Mouse (Mus musculus): ENCODE measurements around the gene Prss21. TPM values are rescaled to one million over a fixed set of nuclear protein-coding genes. Genes with fewer than 3 reads are reported as not detected.
"Not testable (repeated sequence)": the region's sequence is repeated elsewhere in the genome, so short reads cannot be mapped to it uniquely, and the experiment has no call there.

Prss21 gene
- total RNA-seq, 4 experiments from 2014 or later = not detected

GRCm38 (mm10) chr17:23857913-23858312 is 9.9 kb upstream of the Prss21 start:
- no peak for DNase-seq (ENCODE audit: low spot score in 2 of 2)

DNA sequence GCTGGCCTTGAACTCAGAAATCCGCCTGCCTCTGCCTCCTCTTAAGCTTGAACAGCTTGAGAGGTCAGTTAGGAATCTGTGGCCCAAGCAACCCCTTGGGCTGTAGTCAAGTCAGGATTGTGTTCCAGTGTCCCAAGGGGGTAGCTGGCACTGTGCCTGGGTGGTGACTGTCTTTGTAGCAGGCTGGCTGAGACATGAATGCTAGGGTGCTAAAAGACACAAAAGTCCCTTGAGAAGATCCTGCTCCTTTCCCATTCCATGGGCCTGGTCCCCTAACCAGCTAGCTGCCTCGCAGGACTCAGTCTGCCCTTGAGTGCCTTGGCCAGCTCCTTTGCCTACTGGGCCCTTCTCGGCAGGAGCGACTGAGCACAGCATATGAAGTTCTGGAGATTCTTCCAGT is 4.9 kb upstream of the Prss21 start:
- no peak for DNase-seq (ENCODE audit: low spot score in 2 of 2)

DNA sequence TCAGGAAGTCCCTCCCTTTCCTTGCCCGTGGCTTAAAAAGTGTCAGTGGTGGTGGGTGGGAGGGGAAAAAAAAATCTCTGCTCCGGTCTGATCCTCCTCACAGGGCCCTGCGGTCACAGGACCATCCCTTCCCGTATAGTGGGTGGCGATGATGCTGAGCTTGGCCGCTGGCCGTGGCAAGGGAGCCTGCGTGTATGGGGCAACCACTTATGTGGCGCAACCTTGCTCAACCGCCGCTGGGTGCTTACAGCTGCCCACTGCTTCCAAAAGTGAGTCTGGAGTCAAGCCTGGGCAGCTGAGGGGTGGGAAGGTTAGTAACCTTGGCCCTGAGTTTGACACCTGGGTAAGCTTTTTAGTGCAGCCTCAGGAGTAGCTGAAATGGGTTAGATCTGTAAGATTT is 657 bp downstream of the Prss21 start:
- DNase-seq (ENCODE audit: low spot score in 2 of 2) = no peak

DNA sequence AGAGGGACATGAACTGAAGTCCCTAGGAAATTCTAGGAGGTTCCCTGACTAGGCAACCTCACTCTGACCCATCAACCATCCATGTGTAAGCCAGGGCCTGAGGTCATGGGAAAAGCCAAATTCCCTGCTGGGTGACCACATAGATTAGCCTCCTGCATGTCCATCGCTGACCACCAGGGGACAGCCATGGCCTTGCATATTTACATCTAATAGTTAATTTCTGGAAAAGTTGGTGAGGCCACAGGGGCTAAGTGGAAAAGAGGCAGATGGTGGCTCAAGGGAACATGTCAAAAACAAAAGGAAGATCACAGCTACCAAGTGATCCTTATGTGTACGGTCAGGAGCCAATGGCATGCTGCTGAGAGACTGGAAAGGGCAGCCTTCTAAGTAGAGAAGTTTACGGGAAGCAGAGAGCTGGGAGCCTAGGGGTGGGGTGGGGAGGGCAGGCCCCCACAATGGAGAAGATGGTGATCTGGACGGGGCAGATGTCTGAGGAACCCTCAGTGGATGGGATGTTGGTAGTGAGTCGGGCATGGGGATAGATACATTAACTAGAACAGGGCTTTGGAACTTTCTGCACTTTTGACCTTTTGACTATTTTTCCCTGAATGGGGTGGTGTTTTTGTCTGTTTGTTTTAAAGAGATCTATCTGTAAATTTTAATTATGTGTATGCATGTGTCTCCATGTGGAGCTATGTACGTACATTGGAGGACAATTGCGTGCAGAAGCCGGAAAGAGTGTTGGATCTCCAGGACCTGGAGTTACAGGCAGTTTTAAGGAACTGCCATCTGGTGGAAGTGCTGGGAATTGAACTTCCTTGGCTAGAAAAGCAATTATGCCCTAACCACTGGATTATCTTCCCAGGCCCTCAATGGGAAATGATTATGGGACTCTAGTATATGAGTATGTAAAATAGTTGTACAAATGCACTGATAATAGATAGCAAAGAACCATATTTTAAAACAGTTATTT is 6.3 kb downstream of the Prss21 start:
- no peak for DNase-seq (ENCODE audit: low spot score in 2 of 2)

GRCm38 (mm10) chr17:23876741-23877140 is 8.9 kb downstream of the Prss21 start:
- DNase-seq (ENCODE audit: low spot score in 2 of 2) = peak in 1 of 2 experiments; percentile 32

- DNase-seq (ENCODE audit: low spot score in 2 of 2) = no peak
These were observed 9.3 kb downstream of the Prss21 start for GRCm38 (mm10) chr17:23877166-23877565.

DNA sequence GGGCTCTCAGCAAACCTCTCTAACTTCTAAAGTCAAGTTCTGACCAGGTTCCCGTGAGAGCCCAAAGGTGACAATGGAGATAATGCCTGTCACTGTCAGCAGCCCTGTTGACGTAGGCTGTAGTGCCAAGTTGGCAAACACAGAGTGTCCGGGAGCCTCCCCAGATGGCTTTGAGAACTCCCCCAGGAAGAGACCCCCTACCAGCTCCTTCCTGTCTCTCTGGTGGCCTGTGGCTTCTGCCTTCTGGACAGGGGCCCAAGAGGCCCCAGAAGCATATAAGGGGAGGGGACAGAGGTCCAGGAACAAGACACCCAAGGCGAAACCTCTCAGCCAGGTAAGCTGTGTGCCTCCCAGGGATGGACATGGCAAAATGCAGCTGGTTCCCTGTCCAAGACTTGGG is 12.7 kb downstream of the Prss21 start, which contains the start of the genes Dcpp1 and Dcpp2:
Dcpp1 (plus strand) TSS at position 301 of the 400 bp plus-strand sequence.
Dcpp2 (plus strand) TSS at position 305 of the 400 bp plus-strand sequence.
- DNase-seq (ENCODE audit: low spot score in 2 of 2) = not testable (repeated sequence)

- DNase-seq (ENCODE audit: low spot score in 2 of 2) = not testable (repeated sequence)
These were observed 49.3 kb downstream of the Prss21 start, which contains the start of gene Dcpp3 for GRCm38 (mm10) chr17:23917158-23917557. Gene Dcpp3 (plus strand): TSS chr17:23917458.

Small RNA genes lying within 50 kb of the gene (microRNA-seq; reads per million reads assigned to microRNA genes)
- gene Mir5125 = 0.44 to 1.7 reads per million in 2 experiments

Other genes with a start within 250 kb of the Prss21 start
- gene Mmp25, start 222.8 kb upstream of the Prss21 start, total RNA-seq (2022) = under 1 TPM in 3 of 4 experiments, not detected in 1; 0.16 to 0.20 (median 0.19) TPM
- not detected for gene Bicdl2, start 207.6 kb upstream of the Prss21 start, total RNA-seq (2022)
- 100 to 1,000 TPM; 128 to 137 (median 134) TPM for gene Hcfc1r1, start 194.5 kb upstream of the Prss21 start, total RNA-seq (2022)
- gene Thoc6, start 194.2 kb upstream of the Prss21 start, total RNA-seq (2022) = 1 to 10 TPM; 5.9 to 8.2 (median 6.9) TPM
- 1 to 10 TPM; 4.9 to 9.2 (median 7.0) TPM for gene Tnfrsf12a, start 190.6 kb upstream of the Prss21 start, total RNA-seq (2022)
- under 1 TPM in 1 of 4 experiments, not detected in 3; 0.34 TPM for gene Cldn6, start 188.8 kb upstream of the Prss21 start, total RNA-seq (2022)
- gene Cldn9, start 184.0 kb upstream of the Prss21 start, total RNA-seq (2022) = under 1 TPM in 2 of 4 experiments, not detected in 2; 0.23 to 0.63 TPM
- gene 1520401A03Rik, start 145.3 kb upstream of the Prss21 start, total RNA-seq (2022) = under 1 TPM in 3 of 4 experiments, not detected in 1; 0.11 to 0.57 (median 0.19) TPM
- gene Pkmyt1, start 141.7 kb upstream of the Prss21 start, total RNA-seq (2022) = 1 to 10 TPM; 4.6 to 6.4 (median 5.5) TPM
- gene Paqr4, start 127.2 kb upstream of the Prss21 start, total RNA-seq (2022) = 10 to 100 TPM; 60.6 to 69.2 (median 62.3) TPM
- gene Kremen2, start 122.2 kb upstream of the Prss21 start, total RNA-seq (2022) = 1 to 10 TPM in 2 of 4 experiments, under 1 TPM in 2; 0.78 to 1.4 (median 1.0) TPM
- 100 to 1,000 TPM; 423 to 484 (median 468) TPM for gene Flywch1, start 96.5 kb upstream of the Prss21 start, total RNA-seq (2022)
- gene Flywch2, start 82.0 kb upstream of the Prss21 start, total RNA-seq (2022) = 10 to 100 TPM; 12.2 to 21.3 (median 17.7) TPM
- 100 to 1,000 TPM; 535 to 585 (median 566) TPM for gene Srrm2, start 77.5 kb upstream of the Prss21 start, total RNA-seq (2022)
- 100 to 1,000 TPM; 314 to 398 (median 353) TPM for gene Elob, start 38.9 kb upstream of the Prss21 start, total RNA-seq (2022)
- under 1 TPM in 1 of 4 experiments, not detected in 3; 0.30 TPM for gene Prss33, start 32.0 kb upstream of the Prss21 start, total RNA-seq (2022)
- under 1 TPM in 3 of 4 experiments, not detected in 1; 0.39 to 0.87 (median 0.66) TPM for gene Prss32, start 24.2 kb upstream of the Prss21 start, total RNA-seq (2022)
- 1 to 10 TPM; 1.1 to 3.2 (median 2.0) TPM for gene Prss41, start 23.9 kb upstream of the Prss21 start, total RNA-seq (2022)
- gene Dcpp1, start 12.8 kb downstream of the Prss21 start, total RNA-seq (2022) = not detected
- not detected for gene Dcpp2, start 12.8 kb downstream of the Prss21 start, total RNA-seq (2022)
- not detected for gene Dcpp3, start 49.4 kb downstream of the Prss21 start, total RNA-seq (2022)
- gene Sbp, start 73.6 kb downstream of the Prss21 start, total RNA-seq (2022) = not detected
- not detected for gene Sbpl, start 87.2 kb downstream of the Prss21 start, total RNA-seq (2022)
- under 1 TPM; 0.25 to 0.96 (median 0.68) TPM for gene Prss30, start 112.5 kb downstream of the Prss21 start, total RNA-seq (2022)
- gene Prss22, start 130.0 kb downstream of the Prss21 start, total RNA-seq (2022) = 1 to 10 TPM in 3 of 4 experiments, under 1 TPM in 1; 0.94 to 1.7 (median 1.1) TPM
- gene Prss27, start 170.1 kb downstream of the Prss21 start, total RNA-seq (2022) = not detected
- gene Kctd5, start 205.4 kb downstream of the Prss21 start, total RNA-seq (2022) = 10 to 100 TPM; 20.9 to 23.2 (median 21.9) TPM